Mouse (Mus musculus) c-Kit-positive CD71-positive TER-119-negative erythroid progenitor cells, embryonic 14.5 days (primary cell): ENCODE data around the gene Tpmt.

Experiments
- DNase-seq: peaks from one replicate; pipeline ENCODE4 v3.0.0-alpha.2; 2013; ENCODE audit warnings: low read depth

The Tpmt gene

GRCm38 (mm10) chr13:47044617-47044947 lies at the start of gene Tpmt:
TSS of gene Tpmt (minus strand) at chr13:47044737.
- DNase-seq: no peak

GRCm38 (mm10) chr13:47093791-47094190 lies 49.3 kb upstream of the Tpmt start:
- DNase-seq: no peak

GRCm38 (mm10) chr13:47089271-47089670 lies 44.7 kb upstream of the Tpmt start:
- no peak for DNase-seq

- DNase-seq: no peak
These were observed 43.9 kb upstream of the Tpmt start for GRCm38 (mm10) chr13:47088433-47088832.

- DNase-seq: no peak
These were observed 36.5 kb upstream of the Tpmt start for GRCm38 (mm10) chr13:47080905-47081505.

- no peak for DNase-seq
These were observed 34.3 kb upstream of the Tpmt start for GRCm38 (mm10) chr13:47078799-47079198.

- no peak for DNase-seq
These were observed 32.8 kb upstream of the Tpmt start for GRCm38 (mm10) chr13:47077367-47077766.

- no peak for DNase-seq
These were observed 31.6 kb upstream of the Tpmt start for GRCm38 (mm10) chr13:47076156-47076555.

GRCm38 (mm10) chr13:47072484-47072883 lies 27.9 kb upstream of the Tpmt start:
- DNase-seq: no peak

GRCm38 (mm10) chr13:47071871-47072270 lies 27.3 kb upstream of the Tpmt start:
- DNase-seq: no peak

- no peak for DNase-seq
These were observed 26.0 kb upstream of the Tpmt start for GRCm38 (mm10) chr13:47070329-47071080.

GRCm38 (mm10) chr13:47067001-47067400 lies 22.5 kb upstream of the Tpmt start:
- DNase-seq: no peak

- no peak for DNase-seq
These were observed 22.0 kb upstream of the Tpmt start for GRCm38 (mm10) chr13:47066516-47066915.

- no peak for DNase-seq
These were observed 19.6 kb upstream of the Tpmt start for GRCm38 (mm10) chr13:47063985-47064760.

- no peak for DNase-seq
These were observed 18.2 kb upstream of the Tpmt start for GRCm38 (mm10) chr13:47062756-47063155.

- no peak for DNase-seq
These were observed 12.2 kb upstream of the Tpmt start for GRCm38 (mm10) chr13:47056781-47057180.

GRCm38 (mm10) chr13:47056126-47056525 lies 11.6 kb upstream of the Tpmt start:
- no peak for DNase-seq

- DNase-seq: no peak
These were observed 9.4 kb upstream of the Tpmt start for GRCm38 (mm10) chr13:47053971-47054370.

- no peak for DNase-seq
These were observed 5.5 kb upstream of the Tpmt start for GRCm38 (mm10) chr13:47050009-47050408.

GRCm38 (mm10) chr13:47047996-47048395 lies 3.5 kb upstream of the Tpmt start:
- DNase-seq: no peak

- DNase-seq: no peak
These were observed 512 bp downstream of the Tpmt start for GRCm38 (mm10) chr13:47043833-47044616.

- DNase-seq: peak; percentile 98
These were observed 1.4 kb downstream of the Tpmt start, which contains the start of gene Kdm1b for GRCm38 (mm10) chr13:47043030-47043680. TSS of gene Kdm1b (plus strand) at chr13:47043499.
